Mouse (Mus musculus) megakaryocyte, embryonic 14.5 days (primary cell): Measurements from ENCODE around the gene Gramd1b.

Experiments used
- FLI1 ChIP-seq: IDR thresholded peaks from 2 replicates; pipeline ENCODE4 v1.6.1; 2012; ENCODE audit warnings: low read length, inconsistent platforms, mixed read lengths
- GATA1 ChIP-seq: IDR thresholded peaks from 3 replicates; pipeline ENCODE4 v1.6.1; 2012; ENCODE audit warnings: mixed read lengths, low read length, inconsistent platforms, borderline replicate concordance

- no peak for TF ChIP-seq GATA1
- TF ChIP-seq FLI1: no peak
These were observed 82.4 kb downstream of the Gramd1b start for GRCm38 (mm10) chr9:40448646-40449243.
